Mouse (Mus musculus) kidney, adult 9 months (tissue): Measurements from ENCODE around the gene Pde10a.
A peak's percentile ranks its signal among the peaks of the same experiment; 100 is the strongest.

Source experiments
- DNase-seq: peaks from one replicate; pipeline ENCODE4 v3.0.0; 2022

Gene Pde10a

GRCm38 (mm10) chr17:8802889-8803799 lies 278.0 kb downstream of the Pde10a start:
- DNase-seq = no peak

DNA sequence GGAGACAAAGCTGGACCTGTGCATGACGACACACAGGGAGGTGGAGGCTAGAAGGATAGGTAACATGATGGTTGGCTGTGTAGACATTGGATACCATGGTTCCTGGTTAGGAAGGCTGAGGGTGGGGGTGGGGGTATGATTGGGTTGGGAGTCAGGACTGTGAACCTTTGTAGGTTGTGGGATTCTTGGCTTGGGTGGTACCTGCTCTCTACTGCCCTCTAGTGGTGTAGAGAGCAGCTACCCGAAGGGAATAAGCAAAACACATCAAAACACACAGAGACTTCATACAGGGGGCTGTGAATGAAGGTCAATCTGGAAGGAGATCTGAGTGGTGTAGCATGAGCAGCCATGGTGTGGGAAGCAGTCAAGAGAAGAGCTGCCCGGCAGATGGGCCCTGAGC lies 282.2 kb downstream of the Pde10a start:
- DNase-seq = peak; percentile 36

DNA sequence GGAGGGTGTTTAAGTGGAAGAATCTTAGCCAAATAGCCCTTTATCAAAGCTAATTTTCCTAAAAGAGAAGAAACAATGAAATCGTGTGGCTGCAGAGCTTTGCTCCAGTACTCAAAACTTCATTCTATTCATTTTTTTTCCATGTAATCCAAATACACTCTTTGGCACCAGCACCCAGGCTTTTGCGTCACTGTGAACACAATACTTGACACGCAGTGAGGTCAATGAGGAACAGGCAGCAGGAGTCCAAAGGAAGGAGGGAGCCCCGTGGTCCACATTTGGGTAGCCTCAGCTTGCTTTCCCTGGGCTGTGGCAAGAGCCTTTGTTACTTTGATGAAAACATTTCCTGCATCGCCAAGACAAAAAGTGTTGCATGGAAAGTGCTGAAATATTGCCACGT lies 284.6 kb downstream of the Pde10a start:
- DNase-seq = no peak

- no peak for DNase-seq
Measured at GRCm38 (mm10) chr17:8810201-8810600, 285.0 kb downstream of the Pde10a start.

- DNase-seq = no peak
Measured at GRCm38 (mm10) chr17:8812228-8812865, 287.2 kb downstream of the Pde10a start.

DNA sequence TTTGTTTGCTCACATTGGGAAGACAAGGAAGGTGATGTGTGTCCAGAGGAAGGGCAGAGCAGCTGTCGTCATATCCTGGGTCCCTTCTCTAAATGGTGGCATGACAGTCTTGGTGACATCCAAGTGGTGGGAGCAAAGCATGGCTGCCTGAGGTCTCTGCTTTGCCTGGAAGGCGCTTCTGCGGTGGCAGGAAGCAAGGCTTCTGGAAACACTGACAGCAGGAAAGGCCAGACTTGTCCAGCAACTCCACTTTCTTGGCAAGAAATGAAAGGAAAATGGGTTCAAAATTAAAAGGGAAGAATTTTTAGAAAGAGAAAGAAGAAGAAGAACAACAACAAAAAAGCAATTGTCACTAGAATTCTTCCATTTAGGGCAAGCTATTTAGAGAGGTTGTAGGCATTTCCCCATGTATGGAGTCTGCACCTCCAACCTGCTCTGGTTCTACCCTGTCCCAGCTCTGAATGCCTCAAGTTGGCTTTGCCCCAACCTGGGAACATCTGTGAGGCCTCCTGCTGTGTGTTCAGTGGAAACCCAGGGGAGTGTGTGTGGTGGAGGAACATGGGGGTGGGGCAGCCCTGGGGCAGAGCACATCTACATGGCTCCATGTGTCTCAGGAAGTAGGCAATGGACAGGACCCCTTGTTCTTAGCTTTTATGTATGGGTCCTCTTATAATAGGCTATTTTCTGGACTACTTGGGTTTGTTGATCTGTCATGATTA lies 288.8 kb downstream of the Pde10a start:
- peak; percentile 22 for DNase-seq

DNA sequence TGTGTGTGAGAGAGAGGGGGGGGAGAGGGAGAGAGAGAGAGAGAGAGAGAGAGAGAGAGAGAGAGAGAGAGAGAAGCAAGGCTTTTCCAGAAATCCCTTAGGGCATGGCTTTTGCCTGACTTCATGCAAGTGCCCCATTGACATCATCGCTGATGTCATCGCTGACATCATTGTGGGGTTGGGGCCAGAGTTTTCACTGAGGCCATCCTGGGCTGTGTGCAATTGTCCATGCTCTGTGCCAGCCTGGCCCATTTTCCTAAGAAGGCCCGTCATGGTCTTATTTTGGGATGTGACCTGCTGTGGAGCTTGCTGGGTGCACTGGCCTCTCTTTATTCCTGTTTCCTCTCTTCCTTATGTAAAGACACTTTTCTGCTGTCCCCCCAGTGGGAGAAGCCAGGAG lies 290.2 kb downstream of the Pde10a start:
- no peak for DNase-seq

GRCm38 (mm10) chr17:8815864-8816263 lies 290.7 kb downstream of the Pde10a start:
- DNase-seq = no peak

DNA sequence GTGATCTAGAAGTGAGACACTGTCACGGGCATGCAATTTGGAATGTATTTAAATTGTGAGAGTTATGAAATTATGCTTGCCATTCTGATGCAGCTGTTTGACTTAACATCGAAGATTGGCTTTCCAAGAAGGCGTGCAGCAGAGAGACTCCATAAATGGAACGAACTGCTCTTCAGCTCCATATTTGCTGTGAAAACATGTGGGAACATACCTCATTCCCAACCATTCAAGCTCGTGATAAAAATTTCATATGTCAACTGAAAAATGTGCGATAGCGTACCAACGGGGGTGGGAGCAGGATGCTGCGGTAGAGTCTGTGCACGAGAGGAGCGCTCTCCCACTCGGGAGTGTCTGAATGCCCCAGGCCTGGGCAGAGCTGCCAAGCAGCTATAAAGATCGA lies 293.5 kb downstream of the Pde10a start:
- DNase-seq = no peak

DNA sequence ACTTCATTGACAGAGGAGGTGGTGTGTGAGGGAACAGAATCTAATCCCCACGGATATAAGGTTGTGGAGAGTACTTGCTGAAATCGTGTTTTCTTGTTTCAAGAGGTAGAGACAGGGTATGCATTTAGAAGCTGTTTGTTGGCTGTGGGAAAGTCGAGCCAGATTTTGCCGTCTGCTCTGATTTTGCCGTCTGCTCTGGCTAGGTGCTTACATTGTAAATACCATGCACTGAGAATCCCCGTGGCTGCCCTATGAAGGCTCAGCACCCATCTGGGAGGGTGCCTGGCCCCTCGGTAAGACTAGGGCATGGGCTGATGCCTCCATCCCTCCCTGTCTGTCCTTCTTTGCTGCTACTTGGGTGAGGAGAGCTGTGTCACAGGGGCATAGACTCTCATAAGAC lies 298.4 kb downstream of the Pde10a start:
- no peak for DNase-seq

DNA sequence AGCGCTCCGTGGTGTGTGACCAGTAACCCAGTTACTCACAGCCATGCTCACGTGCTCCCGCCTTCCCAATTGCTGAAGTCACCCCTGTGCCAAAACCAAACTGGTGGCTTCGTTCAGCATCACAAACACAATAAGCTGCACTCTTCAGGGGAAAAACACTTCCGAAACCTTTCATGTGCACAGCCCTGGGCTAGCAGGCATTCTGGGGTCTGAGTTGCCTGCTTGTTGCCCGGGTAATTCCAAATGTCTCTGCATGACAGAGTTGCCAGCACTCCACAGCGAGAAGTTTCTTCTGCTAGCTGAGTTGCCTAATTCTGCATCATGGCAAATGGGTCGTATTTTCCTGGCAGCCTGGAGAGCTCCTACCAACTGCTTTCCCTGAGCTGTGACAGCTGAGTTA lies 302.0 kb downstream of the Pde10a start:
- DNase-seq = no peak

DNA sequence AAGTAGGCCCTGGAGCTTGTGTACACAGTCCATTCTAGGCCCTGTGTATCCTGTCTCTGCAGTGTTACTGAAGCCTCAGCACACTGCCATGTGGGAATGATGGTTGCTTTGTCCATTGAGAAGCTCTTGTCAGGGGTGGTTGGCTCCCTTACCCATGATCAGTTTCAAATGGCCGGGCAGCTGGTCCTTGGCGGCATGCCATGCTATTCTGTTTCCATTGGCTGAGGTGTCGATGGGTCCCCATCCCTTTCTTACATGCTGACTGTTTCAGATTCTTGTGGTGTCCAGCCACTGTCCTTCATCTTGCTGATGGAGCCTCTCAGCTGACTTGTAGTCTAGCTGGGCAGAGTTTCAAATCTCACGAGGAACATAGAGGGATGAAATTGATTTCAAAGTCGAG lies 305.8 kb downstream of the Pde10a start:
- no peak for DNase-seq

DNA sequence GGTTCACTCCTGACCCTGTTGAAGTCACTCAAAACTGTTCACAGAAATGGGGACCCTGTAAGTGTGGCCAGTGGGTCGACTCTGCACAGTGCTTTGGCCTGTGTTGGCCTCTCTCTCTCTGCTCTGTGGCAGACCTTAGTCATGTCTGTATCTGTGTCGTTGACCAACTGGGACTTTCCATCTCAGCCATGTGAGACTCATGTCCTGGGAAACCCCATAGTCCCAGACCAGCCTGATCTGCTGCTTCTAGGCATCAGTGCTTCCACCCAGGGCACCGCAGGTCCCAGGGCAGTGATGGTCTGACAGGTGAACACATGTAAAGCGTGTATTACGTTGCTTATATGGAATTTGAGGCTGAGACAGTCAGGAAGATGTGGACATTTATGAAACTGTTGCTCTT lies 311.1 kb downstream of the Pde10a start:
- DNase-seq = no peak

DNA sequence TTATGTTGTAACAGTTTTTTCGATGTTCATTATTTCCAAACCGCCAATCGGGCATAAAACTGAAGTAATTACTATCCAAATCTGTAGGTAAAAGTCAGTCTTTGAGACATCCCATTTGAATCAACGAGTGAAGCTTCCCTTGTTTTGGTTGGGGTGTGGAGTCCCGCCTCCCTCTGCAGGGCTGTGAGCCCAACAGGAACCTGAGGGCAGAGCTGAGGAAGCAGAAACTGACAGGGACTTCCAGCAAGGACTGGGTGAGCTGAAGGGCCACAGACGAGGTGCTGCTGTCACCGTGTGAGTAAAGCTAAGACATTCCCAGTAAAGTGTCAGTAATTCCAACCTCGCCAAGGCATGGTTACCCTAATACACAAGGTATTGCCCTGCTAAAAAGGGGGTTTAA lies 313.1 kb downstream of the Pde10a start:
- peak; percentile 31 for DNase-seq

- DNase-seq = no peak
Measured at GRCm38 (mm10) chr17:8839237-8840011, 314.3 kb downstream of the Pde10a start.

DNA sequence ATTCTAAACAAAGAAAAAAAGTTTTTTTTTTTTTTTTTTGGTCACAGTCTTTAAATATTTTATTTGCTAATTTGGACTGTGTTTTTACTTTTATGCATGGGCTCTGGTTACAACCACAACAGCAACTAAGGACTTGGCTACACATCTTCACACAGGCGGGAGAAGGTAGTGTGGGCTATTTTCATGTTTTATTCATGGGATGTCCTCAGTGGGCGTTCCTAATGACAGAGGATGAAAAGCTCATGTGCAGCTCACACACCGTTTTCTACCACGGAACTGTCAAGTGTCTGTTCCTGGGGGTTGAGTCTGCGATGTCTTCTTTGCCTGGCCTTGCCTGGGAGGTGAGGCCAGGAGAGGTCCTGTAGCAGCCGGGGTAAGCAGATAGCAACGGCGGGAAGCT lies 315.9 kb downstream of the Pde10a start:
- DNase-seq = no peak

DNA sequence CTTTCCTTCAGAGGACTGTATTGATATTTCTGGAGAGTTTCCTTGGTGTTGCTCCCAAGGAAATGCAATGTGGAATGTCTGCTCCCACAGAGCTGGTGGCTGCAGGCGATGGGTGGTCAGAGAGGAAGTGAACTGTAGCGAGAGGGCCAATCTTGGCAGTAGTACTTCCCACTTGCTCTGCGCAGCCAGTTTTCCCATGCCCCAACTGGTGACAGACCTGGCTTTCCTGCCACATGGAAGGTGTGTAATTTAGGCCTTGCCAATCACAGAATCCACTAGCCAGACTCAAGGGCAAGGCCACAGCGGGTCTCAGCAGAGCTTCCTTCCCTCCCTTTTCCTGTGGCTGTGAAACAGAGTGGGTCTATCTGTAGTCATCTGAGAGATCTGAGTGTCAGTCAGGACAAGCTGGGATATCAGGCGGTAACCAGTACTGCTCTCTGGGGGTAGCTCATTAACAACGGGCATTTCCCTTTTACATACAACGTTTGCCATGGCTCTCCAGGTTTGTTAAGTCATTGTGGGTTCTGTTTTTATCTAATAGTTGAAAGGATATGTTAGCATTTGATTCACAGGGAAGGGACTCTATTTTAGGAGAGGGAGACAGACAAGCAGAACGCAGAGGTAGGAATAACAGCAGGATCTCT lies 316.8 kb downstream of the Pde10a start:
- DNase-seq = no peak

- no peak for DNase-seq
Measured at GRCm38 (mm10) chr17:8842662-8843061, 317.5 kb downstream of the Pde10a start.

- no peak for DNase-seq
Measured at GRCm38 (mm10) chr17:8843941-8844340, 318.8 kb downstream of the Pde10a start.

DNA sequence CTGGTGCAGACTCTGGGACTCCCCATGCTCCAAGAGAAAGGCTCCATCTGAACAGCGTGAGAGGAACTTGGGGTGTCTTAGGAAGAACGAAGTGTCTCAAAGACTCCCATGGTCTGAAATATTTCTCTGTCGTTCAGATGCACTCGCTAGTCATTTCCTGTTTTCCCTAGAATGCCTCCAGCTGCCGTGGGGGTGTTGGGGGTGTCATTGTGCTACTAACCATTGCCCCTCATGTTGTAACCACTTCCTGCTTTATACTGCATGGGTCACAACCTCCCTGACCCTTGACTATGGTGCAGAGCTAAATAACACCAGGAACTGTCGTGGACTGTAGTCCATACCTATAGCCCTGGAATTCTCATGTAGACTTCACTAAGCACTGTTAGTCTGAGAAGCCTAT lies 321.3 kb downstream of the Pde10a start:
- DNase-seq = peak; percentile 36

DNA sequence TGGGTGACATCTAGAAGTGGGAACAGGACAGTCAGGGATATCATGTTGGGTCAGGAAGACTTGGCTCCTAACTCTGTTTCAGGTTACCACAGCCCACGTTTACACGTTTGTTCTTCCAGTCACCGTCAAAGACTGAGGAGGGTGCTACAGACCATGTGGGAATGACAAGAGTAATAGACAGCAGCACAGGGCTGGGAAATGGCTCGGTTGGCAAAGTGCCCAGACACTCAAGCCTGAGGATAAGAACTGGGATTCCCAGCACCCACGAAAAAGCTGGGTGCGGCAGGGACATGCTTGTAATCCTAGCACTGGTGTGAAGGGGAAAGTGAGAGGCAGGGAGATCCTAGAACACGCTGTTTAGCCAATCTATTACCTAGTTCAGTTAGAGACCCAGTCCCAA lies 322.4 kb downstream of the Pde10a start:
- no peak for DNase-seq

DNA sequence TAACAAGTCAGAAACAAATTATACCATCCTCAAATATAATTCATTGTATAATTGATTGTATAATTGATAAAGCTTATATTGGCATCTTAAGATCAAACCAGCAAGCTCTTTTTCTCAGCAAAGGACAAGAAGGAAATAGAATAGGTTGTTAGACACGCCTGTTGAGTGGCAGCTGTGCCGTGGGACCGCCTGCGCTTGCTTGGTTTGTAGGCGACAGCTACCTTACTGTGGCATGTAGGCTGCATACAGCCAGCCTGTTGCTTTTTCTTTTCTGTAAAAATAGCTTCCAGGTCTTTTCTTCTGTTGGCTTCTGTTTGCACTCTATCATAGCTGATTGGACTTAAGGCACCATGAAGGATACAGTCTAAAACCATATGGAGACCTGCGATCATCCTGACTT lies 326.7 kb downstream of the Pde10a start:
- DNase-seq = no peak
